Mouse (Mus musculus) CH12.LX (cell line): ENCODE data around the gene Slx1b.

Experiments used
- CHD1 ChIP-seq: IDR thresholded peaks from 2 replicates; pipeline ENCODE4 v1.6.1; 2012; ENCODE audit warnings: low read depth, low read length, improper control_type of control experiment, inconsistent platforms
- CTCF ChIP-seq, 2 experiments: IDR thresholded peaks in 1 of 2; conservative IDR thresholded peaks in 1 of 2; 2 replicates each; pipeline ENCODE4 v1.5.1; 2011 to 2012; ENCODE audit warnings: low read depth in 2 of 2, low read length in 2 of 2, improper control_type of control experiment in 1 of 2, inconsistent platforms in 1 of 2, mild to moderate bottlenecking in 1 of 2, moderate library complexity in 1 of 2
- ELF1 ChIP-seq: IDR thresholded peaks from 2 replicates; pipeline ENCODE4 v1.6.1; 2014; ENCODE audit warnings: low read depth, mild to moderate bottlenecking, inconsistent platforms, low read length, improper control_type of control experiment
- MAFK ChIP-seq: IDR thresholded peaks from 2 replicates; pipeline ENCODE4 v1.6.1; 2011; ENCODE audit warnings: low read length, improper control_type of control experiment; ENCODE audit not compliant: insufficient replicate concordance
- MAX ChIP-seq: IDR thresholded peaks from 2 replicates; pipeline ENCODE4 v1.6.1; 2011; ENCODE audit warnings: low read length, improper control_type of control experiment
- MAZ ChIP-seq: IDR thresholded peaks from 2 replicates; pipeline ENCODE4 v1.6.1; 2012; ENCODE audit warnings: low read depth, mild to moderate bottlenecking, inconsistent platforms, low read length, improper control_type of control experiment, moderate library complexity
- MXI1 ChIP-seq: IDR thresholded peaks from 2 replicates; pipeline ENCODE4 v1.6.1; 2011; ENCODE audit warnings: mild to moderate bottlenecking, low read depth, low read length, improper control_type of control experiment
- NELFE ChIP-seq: IDR thresholded peaks from 2 replicates; pipeline ENCODE4 v1.6.1; 2011; ENCODE audit warnings: low read depth, low read length, improper control_type of control experiment
- PAX5 ChIP-seq: IDR thresholded peaks from 2 replicates; pipeline ENCODE4 v1.6.1; 2012; ENCODE audit warnings: low read length, inconsistent platforms, mixed read lengths
- POLR2A ChIP-seq: IDR thresholded peaks from 2 replicates; pipeline ENCODE4 v1.6.1; 2011; ENCODE audit warnings: low read depth, mild to moderate bottlenecking, improper control_type of control experiment, low read length
- SIN3A ChIP-seq: IDR thresholded peaks from 2 replicates; pipeline ENCODE4 v1.6.1; 2012; ENCODE audit warnings: low read length, improper control_type of control experiment, inconsistent platforms
- UBTF ChIP-seq: IDR thresholded peaks from 2 replicates; pipeline ENCODE4 v1.6.1; 2012; ENCODE audit warnings: low read depth, mild to moderate bottlenecking, inconsistent platforms, low read length, improper control_type of control experiment, moderate library complexity
- ZMIZ1 ChIP-seq: IDR thresholded peaks from 2 replicates; pipeline ENCODE4 v1.6.1; 2012; ENCODE audit warnings: low read depth, mild to moderate bottlenecking, inconsistent platforms, low read length, improper control_type of control experiment

GRCm38 (mm10) chr7:126655695-126656094 is 39.9 kb downstream of the Slx1b start:
- no peak for TF ChIP-seq POLR2A
- TF ChIP-seq ZMIZ1 = no peak
- no peak for TF ChIP-seq MAZ
- no peak for TF ChIP-seq CTCF (conservative IDR thresholded peaks at IDR 0.05 in 1 of 2, IDR thresholded peaks at IDR 0.05 in 1 of 2; ENCODE audit: low read depth in 2 of 2, low read length in 2 of 2)
- no peak for TF ChIP-seq UBTF
- no peak for TF ChIP-seq NELFE
- TF ChIP-seq CHD1 = no peak
- no peak for TF ChIP-seq PAX5
- TF ChIP-seq ELF1 = no peak
- no peak for TF ChIP-seq MXI1
- TF ChIP-seq MAFK = no peak
- no peak for TF ChIP-seq MAX
- no peak for TF ChIP-seq SIN3A
